Mouse (Mus musculus) forebrain, postnatal 0 days (tissue): ENCODE data around the gene Fv1. TPM values are rescaled to one million over a fixed set of nuclear protein-coding genes. Genes with fewer than 3 reads are reported as not detected.

Source experiments
- ATAC-seq: fragments of 200-750 bp; cut with Nextera tagmentation; 2 replicates; pipeline ENCODE4 v1.8.0; 2017; ENCODE audit warnings: mild to moderate bottlenecking, moderate library complexity
- DNase-seq: peaks from one replicate; pipeline ENCODE4 v3.0.0-alpha.2; 2015
- H3K27ac ChIP-seq: fragments of 300-500 bp; sonication (generic); 2 replicates; pipeline ENCODE4 v1.5.1; 2014; ENCODE audit warnings: low read depth, mild to moderate bottlenecking, antibody characterized with exemption, low read length, moderate library complexity, mixed read lengths
- H3K27me3 ChIP-seq: fragments of 300-500 bp; sonication (generic); 2 replicates; pipeline ENCODE4 v1.6.1; 2014; ENCODE audit warnings: mild to moderate bottlenecking, low read length, mixed read lengths; ENCODE audit not compliant: insufficient read depth
- H3K36me3 ChIP-seq: fragments of 300-500 bp; sonication (generic); 2 replicates; pipeline ENCODE4 v1.6.1; 2014; ENCODE audit warnings: mild to moderate bottlenecking, moderate library complexity; ENCODE audit not compliant: insufficient read depth
- H3K4me1 ChIP-seq: fragments of 300-500 bp; sonication (generic); 2 replicates; pipeline ENCODE4 v1.6.1; 2014; ENCODE audit warnings: antibody characterized with exemption; ENCODE audit not compliant: insufficient read depth
- H3K4me2 ChIP-seq: fragments of 300-500 bp; sonication (generic); 2 replicates; pipeline ENCODE4 v1.6.1; 2014; ENCODE audit warnings: low read depth, mild to moderate bottlenecking, moderate library complexity
- H3K4me3 ChIP-seq: fragments of 300-500 bp; sonication (generic); 2 replicates; pipeline ENCODE4 v1.5.1; 2014; ENCODE audit warnings: low read depth, low read length, mixed read lengths
- H3K9ac ChIP-seq: fragments of 300-500 bp; sonication (generic); 2 replicates; pipeline ENCODE4 v1.6.1; 2014; ENCODE audit warnings: mild to moderate bottlenecking
- H3K9me3 ChIP-seq: fragments of 300-500 bp; sonication (generic); 2 replicates; pipeline ENCODE4 v1.6.1; 2016; ENCODE audit warnings: low read length
- CTCF ChIP-seq: sonication (generic); IDR thresholded peaks from 2 replicates; pipeline ENCODE4 v1.5.1; 2016; ENCODE audit warnings: antibody characterized with exemption, control low read depth, low read depth
- WGBS: fragments of 180-500 bp; shearing (Covaris S2); extraction: QIAGEN DNeasy Blood & Tissue Kit; methylation state at CpG from one replicate; pipeline ENCODE4 v1.1.7; 2014; 5-methylcytosine and 5-hydroxymethylcytosine counted together
- polyA plus RNA-seq: library from polyadenylated mRNA; unstranded; fragments of >200 nt; fragmentation: Nextera tagmentation; extraction: Ambion mirVana; gene quantifications from 2 replicates; pipeline ENCODE4 v1.2.1, GENCODE M21; 2015
- total RNA-seq: library from RNA; depleted of rRNA; stranded (reverse); fragments of >200 nt; gene quantifications from 2 replicates; pipeline ENCODE4 v1.2.3, GENCODE M21; 2014

Fv1 gene
- total and polyA plus RNA-seq, 2 experiments from 2014 or later = 4.2 to 8.5 TPM

- 21% methylated on average over 5 of the region's 5 CpGs for WGBS
- Histone ChIP-seq H3K4me2 (peak overlapping the region; percentile 80), H3K4me3 (peak overlapping the region; percentile 74), H3K27me3 (no peaks in the 10 kb centered on the region), H3K9me3 (no peaks in the 10 kb centered on the region), H3K4me1 (peaks cover 11% of the 10 kb centered on the region), H3K36me3 (peaks cover 30% of the 10 kb centered on the region), H3K27ac (no peak overlapping the region), H3K9ac (peak overlapping the region; percentile 49)
- DNase-seq = no peak
- no peak for ATAC-seq
- no peak for TF ChIP-seq CTCF
Measured at GRCm38 (mm10) chr4:147869238-147869637, 459 bp downstream of the Fv1 start.

- Histone ChIP-seq H3K4me3 (no peak overlapping the region), H3K4me2 (no peak overlapping the region), H3K27ac (no peak overlapping the region), H3K36me3 (peaks cover 80% of the 10 kb centered on the region), H3K9me3 (no peaks in the 10 kb centered on the region), H3K9ac (no peak overlapping the region), H3K27me3 (no peaks in the 10 kb centered on the region), H3K4me1 (no peaks in the 10 kb centered on the region)
- no peak for TF ChIP-seq CTCF
- ATAC-seq = no peak
- 93% methylated on average over 4 of the region's 4 CpGs for WGBS
- DNase-seq = no peak
Measured at GRCm38 (mm10) chr4:147875852-147876575, 7.2 kb downstream of the Fv1 start.

GRCm38 (mm10) chr4:147878537-147878936 lies 9.8 kb downstream of the Fv1 start:
- peaks cover 91% of the 10 kb centered on the region for H3K36me3 ChIP-seq
- no peak overlapping the region for H3K4me3 ChIP-seq
- H3K27me3 ChIP-seq = no peaks in the 10 kb centered on the region
- H3K4me2 ChIP-seq = no peak overlapping the region
- WGBS = 93% methylated on average over 9 of the region's 9 CpGs
- no peaks in the 10 kb centered on the region for H3K4me1 ChIP-seq
- ATAC-seq = no peak
- H3K9ac ChIP-seq = no peak overlapping the region
- no peaks in the 10 kb centered on the region for H3K9me3 ChIP-seq
- TF ChIP-seq CTCF = no peak
- no peak overlapping the region for H3K27ac ChIP-seq
- DNase-seq = no peak

GRCm38 (mm10) chr4:147879456-147879855 lies 10.7 kb downstream of the Fv1 start:
- Histone ChIP-seq H3K36me3 (peaks cover 91% of the 10 kb centered on the region), H3K27me3 (no peaks in the 10 kb centered on the region), H3K4me2 (no peak overlapping the region), H3K9me3 (no peaks in the 10 kb centered on the region), H3K27ac (no peak overlapping the region), H3K4me1 (no peaks in the 10 kb centered on the region), H3K9ac (no peak overlapping the region), H3K4me3 (no peak overlapping the region)
- no peak for DNase-seq
- no peak for TF ChIP-seq CTCF
- ATAC-seq = no peak
- 67% methylated on average over 2 of the region's 2 CpGs for WGBS

- no peaks in the 10 kb centered on the region for H3K9me3 ChIP-seq
- H3K4me3 ChIP-seq = no peak overlapping the region
- H3K27me3 ChIP-seq = no peaks in the 10 kb centered on the region
- ATAC-seq (no peak), DNase-seq (no peak)
- no peak overlapping the region for H3K9ac ChIP-seq
- no peak overlapping the region for H3K27ac ChIP-seq
- H3K4me2 ChIP-seq = no peak overlapping the region
- WGBS = 68% methylated on average over 5 of the region's 5 CpGs
- no peaks in the 10 kb centered on the region for H3K4me1 ChIP-seq
- no peak for TF ChIP-seq CTCF
- H3K36me3 ChIP-seq = peaks cover 90% of the 10 kb centered on the region
Measured at GRCm38 (mm10) chr4:147879865-147880264, 11.1 kb downstream of the Fv1 start.

- Histone ChIP-seq H3K4me2 (no peak overlapping the region), H3K27ac (no peak overlapping the region), H3K4me3 (no peak overlapping the region), H3K27me3 (no peaks in the 10 kb centered on the region), H3K9me3 (no peaks in the 10 kb centered on the region), H3K9ac (no peak overlapping the region), H3K36me3 (peaks cover 90% of the 10 kb centered on the region), H3K4me1 (no peaks in the 10 kb centered on the region)
- ATAC-seq = no peak
- no peak for TF ChIP-seq CTCF
- DNase-seq = no peak
- 95% methylated on average over 7 of the region's 7 CpGs for WGBS
Measured at GRCm38 (mm10) chr4:147881792-147882191, 13.0 kb downstream of the Fv1 start.

GRCm38 (mm10) chr4:147883041-147883440 lies 14.3 kb downstream of the Fv1 start:
- ATAC-seq = no peak
- H3K9ac ChIP-seq = no peak overlapping the region
- TF ChIP-seq CTCF = no peak
- WGBS = 79% methylated on average over 6 of the region's 6 CpGs
- H3K27ac ChIP-seq = no peak overlapping the region
- H3K4me3 ChIP-seq = no peak overlapping the region
- H3K4me2 ChIP-seq = no peak overlapping the region
- no peaks in the 10 kb centered on the region for H3K9me3 ChIP-seq
- DNase-seq = no peak
- no peaks in the 10 kb centered on the region for H3K4me1 ChIP-seq
- peaks cover 93% of the 10 kb centered on the region for H3K36me3 ChIP-seq
- no peaks in the 10 kb centered on the region for H3K27me3 ChIP-seq
